Comparison of ENCODE assay signal across 8 mouse cellular contexts in genomic region chr4:96590911-96591790, GRCm38 (mm10). TPM values are rescaled to one million over a fixed set of nuclear protein-coding genes. Genes with fewer than 3 reads are reported as not detected.
DNase-seq lines count a peak whose midpoint lies in the region; ATAC-seq lines count a peak whose summit lies in the region.

TSS of gene Cyp2j9 (minus strand) at chr4:96591578.

- H3K4me3 ChIP-seq in embryonic facial prominence, embryonic 12.5 days, result peak within 1 kb of the TSS; percentile 33
- H3K4me3 ChIP-seq in limb, embryonic 13.5 days, result peak within 1 kb of the TSS; percentile 44
- peak within 1 kb of the TSS; percentile 34 for H3K4me3 ChIP-seq in midbrain, embryonic 12.5 days
- H3K4me3 ChIP-seq in stomach, embryonic 16.5 days (replicated peaks; ENCODE audit: low read length), result peak within 1 kb of the TSS; percentile 54

- no peaks in the 10 kb centered on the region for H3K36me3 ChIP-seq in embryonic facial prominence, embryonic 12.5 days
- H3K36me3 ChIP-seq in limb, embryonic 13.5 days, result no peaks in the 10 kb centered on the region
- H3K36me3 ChIP-seq in midbrain, embryonic 12.5 days, result no peaks in the 10 kb centered on the region
- no peaks in the 10 kb centered on the region for H3K36me3 ChIP-seq in stomach, embryonic 16.5 days (ENCODE audit: control insufficient read depth, insufficient read depth, low read length)

- H3K27me3 ChIP-seq in embryonic facial prominence, embryonic 12.5 days, result no peaks in the 10 kb centered on the region
- no peaks in the 10 kb centered on the region for H3K27me3 ChIP-seq in limb, embryonic 13.5 days
- no peaks in the 10 kb centered on the region for H3K27me3 ChIP-seq in midbrain, embryonic 12.5 days
- H3K27me3 ChIP-seq in stomach, embryonic 16.5 days (ENCODE audit: control insufficient read depth, insufficient read depth, low read length), result no peaks in the 10 kb centered on the region

- H3K27ac ChIP-seq in embryonic facial prominence, embryonic 12.5 days, result peak within 1 kb of the TSS; percentile 8; the same call in 1 of the 2 replicates
- H3K27ac ChIP-seq in limb, embryonic 13.5 days, result no peak within 1 kb of the TSS; the same call in 1 of the 2 replicates
- no peak within 1 kb of the TSS for H3K27ac ChIP-seq in midbrain, embryonic 12.5 days (replicated peaks)
- peak within 1 kb of the TSS; percentile 94 for H3K27ac ChIP-seq in stomach, embryonic 16.5 days (ENCODE audit: low read length)

- H3K9ac ChIP-seq in embryonic facial prominence, embryonic 12.5 days, result peak within 1 kb of the TSS; percentile 40
- peak within 1 kb of the TSS; percentile 67 for H3K9ac ChIP-seq in limb, embryonic 13.5 days
- peak within 1 kb of the TSS; percentile 44 for H3K9ac ChIP-seq in midbrain, embryonic 12.5 days (replicated peaks)
- H3K9ac ChIP-seq in stomach, embryonic 16.5 days (ENCODE audit: low read length), result peak within 1 kb of the TSS; percentile 71

- H3K9me3 ChIP-seq in embryonic facial prominence, embryonic 12.5 days, result no peaks in the 10 kb centered on the region
- no peaks in the 10 kb centered on the region for H3K9me3 ChIP-seq in limb, embryonic 13.5 days
- H3K9me3 ChIP-seq in midbrain, embryonic 12.5 days, result no peaks in the 10 kb centered on the region
- no peaks in the 10 kb centered on the region for H3K9me3 ChIP-seq in stomach, embryonic 16.5 days (replicated peaks; ENCODE audit: control insufficient read depth, low read length)

- peak; percentile 86 for ATAC-seq in embryonic facial prominence, embryonic 12.5 days (ENCODE audit: insufficient number of reproducible peaks, insufficient read depth, low FRiP score, low TSS enrichment)
- peak; percentile 90 for ATAC-seq in limb, embryonic 13.5 days (ENCODE audit: low FRiP score, low read depth)
- ATAC-seq in midbrain, embryonic 12.5 days (ENCODE audit: low FRiP score, low read depth), result peak; percentile 85
- ATAC-seq in stomach, embryonic 16.5 days (ENCODE audit: insufficient read depth, low FRiP score), result peak; percentile 93

- no peaks in the 10 kb centered on the region for H3K4me1 ChIP-seq in embryonic facial prominence, embryonic 12.5 days
- peaks cover 12% of the 10 kb centered on the region for H3K4me1 ChIP-seq in limb, embryonic 13.5 days
- H3K4me1 ChIP-seq in midbrain, embryonic 12.5 days, result peaks cover 10% of the 10 kb centered on the region; the same call in 1 of the 2 replicates
- peaks cover 6% of the 10 kb centered on the region; the same call in 1 of the 2 replicates for H3K4me1 ChIP-seq in stomach, embryonic 16.5 days (ENCODE audit: control insufficient read depth, insufficient read depth, low read length)

- WGBS in embryonic facial prominence, embryonic 12.5 days, result 7% methylated on average over 18 of the region's 18 CpGs
- WGBS in limb, embryonic 13.5 days, result 13% methylated on average over 18 of the region's 18 CpGs
- 7% methylated on average over 18 of the region's 18 CpGs for whole genome bisulfite sequencing in midbrain, embryonic 12.5 days
- 9% methylated on average over 18 of the region's 18 CpGs for WGBS in stomach, embryonic 16.5 days

- peak; percentile 43 to 80 for DNase-seq in adrenal gland, adult (ENCODE audit: inconsistent age in 2 of 2, low spot score in 1 of 2)
- no peak for DNase-seq in adrenal gland, postnatal 4 days (ENCODE audit: low spot score in 2 of 2)
- peak; percentile 99 for DNase-seq in heart, adult 11 months
- DNase-seq in kidney, adult 11 months, result peak; percentile 49

- H3K4me2 ChIP-seq in embryonic facial prominence, embryonic 12.5 days (replicated peaks), result peak within 1 kb of the TSS; percentile 55
- H3K4me2 ChIP-seq in limb, embryonic 13.5 days (replicated peaks), result peak within 1 kb of the TSS; percentile 69
- H3K4me2 ChIP-seq in midbrain, embryonic 12.5 days (replicated peaks), result peak within 1 kb of the TSS; percentile 59
- H3K4me2 ChIP-seq in stomach, embryonic 16.5 days (ENCODE audit: low read depth, low read length), result peak within 1 kb of the TSS; percentile 90

RNA-seq across cellular contexts. Expression of gene Cyp2j9, which starts in this region (rescaled TPM):
- 1 to 10 TPM; 2.6 to 3.1 TPM for total RNA-seq in adrenal gland, postnatal 4 days (2021)
- polyA plus RNA-seq in embryonic facial prominence, embryonic 12.5 days (2016; fragmentation: Nextera tagmentation; extraction: Ambion mirVana), result 2.0 TPM in 2 replicates
- polyA plus RNA-seq in limb, embryonic 13.5 days (2015; fragmentation: Nextera tagmentation; extraction: Ambion mirVana), result 1.9 and 2.1 TPM in 2 replicates
- 1.2 and 1.4 TPM in 2 replicates for polyA plus RNA-seq in midbrain, embryonic 12.5 days (2016; fragmentation: Nextera tagmentation; extraction: Ambion mirVana)
- polyA plus RNA-seq in stomach, embryonic 16.5 days (2015; fragmentation: Nextera tagmentation; extraction: Ambion mirVana), result 6.4 and 6.9 TPM in 2 replicates

Comparison
In these comparisons a context has a peak if more than half of its experiments do, and no peak if none do; other contexts are left out.
1. DNase-seq: peak in adrenal gland, adult (2 of 2), heart, adult 11 months (single experiment) and kidney, adult 11 months (single experiment); none in adrenal gland, postnatal 4 days (0 of 2).
2. H3K27ac ChIP-seq: peak in embryonic facial prominence, embryonic 12.5 days (single experiment) and stomach, embryonic 16.5 days (single experiment); none in limb, embryonic 13.5 days (single experiment) and midbrain, embryonic 12.5 days (single experiment).
3. Peak in every context shown above with its lines, with median percentiles within 50 percentile points of each other: ATAC-seq, H3K4me2 ChIP-seq, H3K4me3 ChIP-seq and H3K9ac ChIP-seq.